Mouse (Mus musculus) cerebellum, adult 2 months (tissue): ENCODE measurements around the gene Gsto2. TPM values are rescaled to one million over a fixed set of nuclear protein-coding genes. Genes with fewer than 3 reads are reported as not detected.

Source experiments
- DNase-seq, 2 experiments: peaks; one replicate each; pipeline ENCODE4 v3.0.0; 2021
- H3K27ac ChIP-seq: fragments of 200-500 bp; 2 replicates; pipeline ENCODE4 v1.5.1; 2012; ENCODE audit warnings: low read length, control low read depth, inconsistent platforms; ENCODE audit not compliant: insufficient read depth
- H3K27me3 ChIP-seq: fragments of 200-500 bp; 2 replicates; pipeline ENCODE4 v1.6.1; 2012; ENCODE audit warnings: inconsistent platforms, mild to moderate bottlenecking, low read length, moderate library complexity; ENCODE audit not compliant: control insufficient read depth, insufficient read depth
- H3K4me1 ChIP-seq: fragments of 200-500 bp; 2 replicates; pipeline ENCODE4 v1.6.1; 2011; ENCODE audit warnings: low read length; ENCODE audit not compliant: control insufficient read depth, insufficient read depth
- H3K4me3 ChIP-seq: fragments of 200-500 bp; replicated peaks from 2 replicates; pipeline ENCODE3; 2011; ENCODE audit warnings: mild to moderate bottlenecking, low read depth, low read length, control low read depth; ENCODE audit not compliant: insufficient read depth
- CTCF ChIP-seq: fragments of 200-500 bp; IDR thresholded peaks from 2 replicates; pipeline ENCODE4 v1.5.1; 2011; ENCODE audit warnings: low read depth, mild to moderate bottlenecking, control low read depth, low read length, moderate library complexity, borderline replicate concordance; ENCODE audit not compliant: insufficient read depth
- POLR2A ChIP-seq: fragments of 200-500 bp; IDR thresholded peaks from 2 replicates; pipeline ENCODE4 v1.6.1; 2011; ENCODE audit warnings: low read length, control low read depth, borderline replicate concordance; ENCODE audit not compliant: insufficient read depth
- WGBS: fragments of 180-500 bp; shearing (Covaris S2); methylation state at CpG from one replicate; pipeline ENCODE4 v1.1.7; 2018; 5-methylcytosine and 5-hydroxymethylcytosine counted together
- polyA plus RNA-seq: library from polyadenylated mRNA; depleted of rRNA; stranded (reverse); fragments of >200 nt; gene quantifications from 2 replicates; pipeline ENCODE4 v1.2.3, GENCODE M21; 2012

Gene Gsto2
- polyA plus RNA-seq, 1 experiment = 2.5 TPM

- Histone ChIP-seq H3K4me3 (no peak overlapping the region), H3K27me3 (no peaks in the 10 kb centered on the region), H3K4me1 (no peaks in the 10 kb centered on the region; the same call in 1 of the 2 replicates), H3K27ac (no peak overlapping the region)
- WGBS = 29% methylated on average over 4 of the region's 4 CpGs
- DNase-seq = no peak
- no peak for TF ChIP-seq POLR2A
- no peak for TF ChIP-seq CTCF
Observed at GRCm38 (mm10) chr19:47903679-47904078, 38.3 kb downstream of the Gsto2 start.

DNA sequence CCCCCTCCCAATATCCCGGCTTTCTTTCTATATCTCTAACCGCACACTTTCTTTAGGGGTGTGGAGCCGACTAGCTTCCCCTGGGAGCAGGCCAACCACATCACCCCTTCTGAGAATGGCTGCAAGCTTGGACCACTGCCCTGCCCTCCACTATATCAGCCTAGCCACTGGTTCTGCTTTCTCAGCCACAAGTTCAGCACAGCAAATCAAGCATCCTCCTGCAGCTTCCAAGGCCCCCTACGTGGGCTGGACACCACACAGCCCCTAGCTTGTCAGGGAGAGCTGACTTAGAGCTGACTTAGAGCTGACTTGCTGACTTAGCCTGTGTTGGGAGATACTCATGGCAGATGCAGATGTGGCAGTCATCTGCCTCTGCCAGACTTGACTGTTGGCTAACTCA lies 39.7 kb downstream of the Gsto2 start:
- DNase-seq = no peak
- no peak overlapping the region for H3K27ac ChIP-seq
- no peaks in the 10 kb centered on the region; the same call in 1 of the 2 replicates for H3K4me1 ChIP-seq
- no peak overlapping the region for H3K4me3 ChIP-seq
- H3K27me3 ChIP-seq = no peaks in the 10 kb centered on the region
- TF ChIP-seq POLR2A (no peak), CTCF (no peak)
- WGBS = 38% methylated on average over 4 of the region's 4 CpGs

DNA sequence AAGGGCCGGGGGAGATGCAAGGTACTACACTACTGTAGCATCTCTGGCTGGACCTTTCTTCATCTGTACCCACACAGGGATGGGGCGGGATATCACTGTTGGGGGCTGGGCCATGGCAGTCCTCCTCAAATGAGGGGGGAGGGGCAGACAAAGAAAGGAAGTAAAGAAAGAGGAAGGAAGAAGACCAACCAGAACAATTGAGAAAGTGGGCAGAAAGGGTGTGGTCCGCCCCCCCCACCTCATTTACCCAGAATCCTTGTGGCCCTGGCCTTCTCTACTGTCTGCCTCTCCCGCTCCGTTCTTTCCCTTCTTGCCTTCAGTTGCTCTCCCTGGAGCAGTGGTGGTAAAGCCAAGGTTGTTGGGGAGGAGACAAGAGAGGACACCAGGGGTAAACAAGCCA lies 40.3 kb downstream of the Gsto2 start:
- no peaks in the 10 kb centered on the region for H3K27me3 ChIP-seq
- 79% methylated on average over 5 of the region's 5 CpGs for WGBS

DNA sequence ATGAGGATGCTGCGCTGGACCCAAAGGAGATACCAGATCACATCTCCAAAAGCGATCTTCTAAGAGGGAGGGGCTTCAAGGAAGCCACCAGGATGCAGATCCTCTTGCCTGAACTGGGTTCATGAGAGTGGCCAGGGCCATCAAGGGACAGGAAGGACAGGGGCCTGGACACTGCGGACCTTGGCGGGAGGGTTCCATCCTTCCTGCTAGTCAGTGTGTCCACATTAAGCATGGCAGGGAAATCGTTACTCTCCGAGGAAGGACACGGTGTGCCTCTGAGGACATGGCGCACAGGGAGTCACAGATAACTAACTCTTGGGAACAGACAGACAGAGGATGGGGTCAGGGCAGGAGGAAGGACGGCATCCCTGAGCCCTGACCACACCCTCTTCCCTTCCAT lies 42.3 kb downstream of the Gsto2 start:
- WGBS = 91% methylated on average over 9 of the region's 9 CpGs
- no peak for DNase-seq
- no peak overlapping the region for H3K4me3 ChIP-seq
- H3K27me3 ChIP-seq = no peaks in the 10 kb centered on the region
- no peak overlapping the region for H3K27ac ChIP-seq
- no peaks in the 10 kb centered on the region; the same call in 1 of the 2 replicates for H3K4me1 ChIP-seq
- TF ChIP-seq POLR2A (no peak), CTCF (no peak)

More for the DNA sequence above, 40.3 kb downstream of the Gsto2 start:
- TF ChIP-seq POLR2A (no peak), CTCF (no peak)
- H3K4me1 ChIP-seq = no peaks in the 10 kb centered on the region; the same call in 1 of the 2 replicates
- H3K27ac ChIP-seq = no peak overlapping the region
- no peak for DNase-seq
- no peak overlapping the region for H3K4me3 ChIP-seq

GRCm38 (mm10) chr19:47908961-47909371 lies 43.6 kb downstream of the Gsto2 start:
- Histone ChIP-seq H3K4me3 (no peak overlapping the region), H3K4me1 (no peaks in the 10 kb centered on the region; the same call in 1 of the 2 replicates), H3K27me3 (no peaks in the 10 kb centered on the region), H3K27ac (no peak overlapping the region)
- TF ChIP-seq POLR2A = no peak
- TF ChIP-seq CTCF = no peak
- 38% methylated on average over 6 of the region's 6 CpGs for WGBS
- no peak for DNase-seq

DNA sequence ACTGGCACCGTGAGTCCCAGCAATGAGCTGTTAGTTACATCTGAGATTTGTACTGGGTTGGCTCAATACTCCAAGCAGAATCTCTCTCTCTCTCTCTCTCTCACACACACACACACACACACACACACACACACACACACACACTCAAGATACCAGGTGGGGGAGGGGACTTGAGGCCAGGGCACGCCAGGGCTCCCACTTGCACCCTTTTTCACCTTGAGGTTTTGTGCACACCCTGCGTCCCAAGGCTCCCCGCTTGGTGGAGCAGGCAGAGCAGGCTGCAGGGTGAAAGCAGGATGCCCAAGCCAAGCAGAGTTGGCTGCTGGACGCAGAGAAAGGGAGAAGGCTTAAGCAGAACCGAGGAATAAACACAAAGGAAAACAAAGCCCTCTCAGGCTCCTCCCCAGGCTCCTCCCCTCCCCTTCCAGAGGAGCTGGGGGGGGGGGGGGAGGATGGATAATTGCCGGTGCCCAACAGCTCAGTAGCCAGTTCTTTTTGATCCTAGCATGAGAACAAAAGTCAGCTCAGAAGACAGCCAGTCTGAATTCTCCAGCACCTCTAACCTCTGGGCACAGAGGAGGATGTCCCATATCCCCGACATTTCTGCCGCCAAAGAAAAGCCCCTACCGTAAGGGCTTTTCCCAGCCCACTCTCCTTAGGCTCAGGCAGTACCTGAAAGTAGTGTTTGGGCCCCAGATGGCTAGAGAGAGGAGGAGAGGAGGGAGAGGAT lies 44.2 kb downstream of the Gsto2 start:
- H3K27me3 ChIP-seq = no peaks in the 10 kb centered on the region
- TF ChIP-seq CTCF = no peak
- TF ChIP-seq POLR2A = no peak
- no peak overlapping the region for H3K4me3 ChIP-seq
- 5% methylated on average over 10 of the region's 10 CpGs for WGBS
- DNase-seq = no peak
- no peak overlapping the region for H3K27ac ChIP-seq
- H3K4me1 ChIP-seq = no peaks in the 10 kb centered on the region

GRCm38 (mm10) chr19:47910117-47910618 lies 44.8 kb downstream of the Gsto2 start:
- 69% methylated on average over 3 of the region's 4 CpGs for WGBS
- Histone ChIP-seq H3K4me3 (no peak overlapping the region), H3K27me3 (no peaks in the 10 kb centered on the region), H3K4me1 (no peaks in the 10 kb centered on the region), H3K27ac (no peak overlapping the region)
- TF ChIP-seq POLR2A (no peak), CTCF (no peak)
- no peak for DNase-seq

GRCm38 (mm10) chr19:47910751-47911150 lies 45.4 kb downstream of the Gsto2 start:
- DNase-seq = no peak
- Histone ChIP-seq H3K27me3 (no peaks in the 10 kb centered on the region), H3K27ac (no peak overlapping the region), H3K4me1 (no peaks in the 10 kb centered on the region), H3K4me3 (no peak overlapping the region)
- TF ChIP-seq CTCF (no peak), POLR2A (no peak)
- WGBS = 78% methylated on average over 4 of the region's 4 CpGs

GRCm38 (mm10) chr19:47913344-47913743 lies 48.0 kb downstream of the Gsto2 start:
- no peaks in the 10 kb centered on the region for H3K27me3 ChIP-seq
- H3K27ac ChIP-seq = no peak overlapping the region
- no peak for DNase-seq
- WGBS = 94% methylated on average over 7 of the region's 7 CpGs
- H3K4me1 ChIP-seq = no peaks in the 10 kb centered on the region
- TF ChIP-seq POLR2A = no peak
- TF ChIP-seq CTCF = no peak
- H3K4me3 ChIP-seq = no peak overlapping the region
